Mouse (Mus musculus): ENCODE measurements at regions not wholly inside any gene's neighbourhood (a gene's known extent, or its start where the extent isn't known, plus 50 kb on each side); places are given as distances from the start of the nearest gene placed in this dataset.
A peak's percentile ranks its signal among the peaks of the same experiment; 100 is the strongest.

- no peak for DNase-seq (ENCODE audit: low read depth, low spot score)
Measured at GRCm38 (mm10) chr3:149115901-149116300, 125.5 kb upstream of the Adgrl2 start.

GRCm38 (mm10) chr3:149112878-149113277 is 122.5 kb upstream of the Adgrl2 start:
- no peak for DNase-seq (ENCODE audit: low read depth, low spot score)

GRCm38 (mm10) chr3:149111529-149112439 is 121.4 kb upstream of the Adgrl2 start:
- DNase-seq (ENCODE audit: low read depth, low spot score): no peak

- DNase-seq (ENCODE audit: low read depth, low spot score): no peak
Measured at GRCm38 (mm10) chr3:149110831-149111230, 120.5 kb upstream of the Adgrl2 start.

GRCm38 (mm10) chr3:149105709-149106450 is 115.5 kb upstream of the Adgrl2 start:
- no peak for DNase-seq (ENCODE audit: low read depth, low spot score)

GRCm38 (mm10) chr3:149105181-149105580 is 114.8 kb upstream of the Adgrl2 start:
- no peak for DNase-seq (ENCODE audit: low read depth, low spot score)

- DNase-seq (ENCODE audit: low read depth, low spot score): no peak
Measured at GRCm38 (mm10) chr3:149104080-149104479, 113.7 kb upstream of the Adgrl2 start.

GRCm38 (mm10) chr3:149103469-149103868 is 113.1 kb upstream of the Adgrl2 start:
- no peak for DNase-seq (ENCODE audit: low read depth, low spot score)

GRCm38 (mm10) chr3:149102846-149103245 is 112.5 kb upstream of the Adgrl2 start:
- no peak for DNase-seq (ENCODE audit: low read depth, low spot score)

- no peak for DNase-seq (ENCODE audit: low read depth, low spot score)
Measured at GRCm38 (mm10) chr3:149101785-149102184, 111.4 kb upstream of the Adgrl2 start.

- DNase-seq (ENCODE audit: low read depth, low spot score): no peak
Measured at GRCm38 (mm10) chr3:149098764-149099163, 108.4 kb upstream of the Adgrl2 start.

- DNase-seq (ENCODE audit: low read depth, low spot score): no peak
Measured at GRCm38 (mm10) chr3:149097026-149097425, 106.7 kb upstream of the Adgrl2 start.

- peak; percentile 44 for DNase-seq (ENCODE audit: low read depth, low spot score)
Measured at GRCm38 (mm10) chr3:149092649-149093048, 102.3 kb upstream of the Adgrl2 start.

- peak; percentile 53 for DNase-seq (ENCODE audit: low read depth, low spot score)
Measured at GRCm38 (mm10) chr3:149090103-149090502, 99.7 kb upstream of the Adgrl2 start.

GRCm38 (mm10) chr3:149088621-149089128 is 98.3 kb upstream of the Adgrl2 start:
- peak; percentile 52 for DNase-seq (ENCODE audit: low read depth, low spot score)

GRCm38 (mm10) chr3:149087488-149087887 is 97.1 kb upstream of the Adgrl2 start:
- no peak for DNase-seq (ENCODE audit: low read depth, low spot score)

GRCm38 (mm10) chr3:149086704-149087103 is 96.3 kb upstream of the Adgrl2 start:
- peak; percentile 54 for DNase-seq (ENCODE audit: low read depth, low spot score)

GRCm38 (mm10) chr3:149086086-149086485 is 95.7 kb upstream of the Adgrl2 start:
- DNase-seq (ENCODE audit: low read depth, low spot score): no peak

- DNase-seq (ENCODE audit: low read depth, low spot score): no peak
Measured at GRCm38 (mm10) chr3:149084861-149085598, 94.7 kb upstream of the Adgrl2 start.

- no peak for DNase-seq (ENCODE audit: low read depth, low spot score)
Measured at GRCm38 (mm10) chr3:149083391-149083790, 93.0 kb upstream of the Adgrl2 start.

GRCm38 (mm10) chr3:149078881-149079280 is 88.5 kb upstream of the Adgrl2 start:
- DNase-seq (ENCODE audit: low read depth, low spot score): no peak
